Mouse (Mus musculus) hindbrain, postnatal 0 days (tissue): ENCODE measurements around the gene Haghl. TPM values are rescaled to one million over a fixed set of nuclear protein-coding genes. Genes with fewer than 3 reads are reported as not detected.
"Not testable (repeated sequence)": the region's sequence is repeated elsewhere in the genome, so short reads cannot be mapped to it uniquely, and the experiment has no call there.

ENCODE experiments used
- ATAC-seq: fragments of 200-750 bp; cut with Nextera tagmentation; 2 replicates; pipeline ENCODE4 v1.8.0; 2017; ENCODE audit warnings: mild to moderate bottlenecking, moderate TSS enrichment, moderate library complexity
- DNase-seq: peaks from one replicate; pipeline ENCODE4 v3.0.0-alpha.2; 2015; ENCODE audit warnings: low spot score
- H3K27ac ChIP-seq: fragments of 300-500 bp; sonication (generic); 2 replicates; pipeline ENCODE4 v1.5.1; 2014; ENCODE audit warnings: mild to moderate bottlenecking
- H3K27me3 ChIP-seq: fragments of 300-500 bp; sonication (generic); 2 replicates; pipeline ENCODE4 v1.6.1; 2014; ENCODE audit warnings: low read length, mixed read lengths; ENCODE audit not compliant: insufficient read depth
- H3K36me3 ChIP-seq: fragments of 300-500 bp; sonication (generic); 2 replicates; pipeline ENCODE4 v1.6.1; 2014; ENCODE audit warnings: low read length, mixed read lengths; ENCODE audit not compliant: insufficient read depth
- H3K4me1 ChIP-seq: fragments of 300-500 bp; sonication (generic); 2 replicates; pipeline ENCODE4 v1.6.1; 2014; ENCODE audit warnings: antibody characterized with exemption, low read length, mixed read lengths; ENCODE audit not compliant: insufficient read depth
- H3K4me2 ChIP-seq: fragments of 300-500 bp; sonication (generic); 2 replicates; pipeline ENCODE4 v1.6.1; 2014; ENCODE audit warnings: low read depth, mild to moderate bottlenecking, low read length, moderate library complexity, mixed read lengths
- H3K4me3 ChIP-seq: fragments of 300-500 bp; sonication (generic); 2 replicates; pipeline ENCODE4 v1.5.1; 2014; ENCODE audit warnings: low read length
- H3K9ac ChIP-seq: fragments of 300-500 bp; sonication (generic); replicated peaks from 2 replicates; pipeline ENCODE4 v1.6.1; 2014; ENCODE audit warnings: mild to moderate bottlenecking, low read length, moderate library complexity, mixed read lengths
- H3K9me3 ChIP-seq: fragments of 300-500 bp; sonication (generic); 2 replicates; pipeline ENCODE4 v1.6.1; 2016; ENCODE audit warnings: low read length, mixed read lengths
- CTCF ChIP-seq: IDR thresholded peaks from 2 replicates; pipeline ENCODE4 v1.5.1; 2016; ENCODE audit warnings: antibody characterized with exemption, control low read depth, low read depth
- WGBS: fragments of 180-500 bp; shearing (Covaris S2); extraction: QIAGEN DNeasy Blood & Tissue Kit; methylation state at CpG from one replicate; pipeline ENCODE4 v1.1.7; 2014; 5-methylcytosine and 5-hydroxymethylcytosine counted together
- polyA plus RNA-seq: library from polyadenylated mRNA; unstranded; fragments of >200 nt; fragmentation: Nextera tagmentation; extraction: Ambion mirVana; gene quantifications from 2 replicates; pipeline ENCODE4 v1.2.1, GENCODE M21; 2015
- total RNA-seq: library from RNA; depleted of rRNA; stranded (reverse); fragments of >200 nt; gene quantifications from 2 replicates; pipeline ENCODE4 v1.2.3, GENCODE M21; 2014

The Haghl gene
- total and polyA plus RNA-seq, 2 experiments from 2014 or later = 171 to 219 TPM

- Histone ChIP-seq H3K27me3 (no peaks in the 10 kb centered on the region), H3K4me1 (no peaks in the 10 kb centered on the region), H3K27ac (no peak overlapping the region), H3K9ac (no peak overlapping the region), H3K9me3 (no peaks in the 10 kb centered on the region), H3K36me3 (no peaks in the 10 kb centered on the region), H3K4me2 (no peak overlapping the region), H3K4me3 (no peak overlapping the region)
- ATAC-seq (no peak), DNase-seq (no peak)
- 82% methylated on average over 6 of the region's 6 CpGs for WGBS
- no peak for TF ChIP-seq CTCF
Measured at GRCm38 (mm10) chr17:25749314-25749713, 36.2 kb downstream of the Haghl start.

DNA sequence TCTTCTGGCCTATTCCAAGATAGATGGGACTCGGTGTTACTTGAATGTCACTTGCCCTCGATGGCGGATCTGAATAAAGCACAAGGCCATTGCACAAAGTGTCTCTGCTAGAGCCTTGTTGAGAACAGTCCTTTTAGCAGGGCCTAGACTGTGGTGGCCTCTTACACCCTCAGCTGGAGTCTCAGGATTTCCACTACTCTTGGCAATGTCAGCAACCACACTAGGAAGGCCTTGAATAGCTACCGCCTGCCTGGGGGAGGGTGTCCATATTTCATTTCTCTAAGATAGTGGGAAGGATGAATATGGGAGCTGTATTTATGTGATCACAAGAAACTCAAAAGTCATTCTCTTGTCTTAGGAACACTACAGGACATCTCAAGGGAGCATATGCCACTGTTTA lies 37.2 kb downstream of the Haghl start:
- WGBS = 96% methylated on average over 4 of the region's 4 CpGs
- Histone ChIP-seq H3K9me3 (no peaks in the 10 kb centered on the region), H3K36me3 (no peaks in the 10 kb centered on the region), H3K9ac (no peak overlapping the region), H3K4me2 (no peak overlapping the region), H3K27me3 (no peaks in the 10 kb centered on the region), H3K27ac (no peak overlapping the region), H3K4me3 (no peak overlapping the region), H3K4me1 (no peaks in the 10 kb centered on the region)
- ATAC-seq (no peak), DNase-seq (no peak)
- no peak for TF ChIP-seq CTCF

GRCm38 (mm10) chr17:25744311-25744710 lies 41.2 kb downstream of the Haghl start:
- DNase-seq (no peak), ATAC-seq (no peak)
- Histone ChIP-seq H3K4me2 (no peak overlapping the region), H3K27me3 (no peaks in the 10 kb centered on the region), H3K36me3 (no peaks in the 10 kb centered on the region), H3K9ac (no peak overlapping the region), H3K4me3 (no peak overlapping the region), H3K4me1 (no peaks in the 10 kb centered on the region), H3K9me3 (no peaks in the 10 kb centered on the region), H3K27ac (no peak overlapping the region)
- 80% methylated on average over 10 of the region's 10 CpGs for WGBS
- TF ChIP-seq CTCF = no peak

- Histone ChIP-seq H3K27me3 (no peaks in the 10 kb centered on the region), H3K9me3 (no peaks in the 10 kb centered on the region), H3K4me1 (no peaks in the 10 kb centered on the region), H3K4me2 (no peak overlapping the region), H3K27ac (no peak overlapping the region), H3K36me3 (no peaks in the 10 kb centered on the region), H3K9ac (no peak overlapping the region), H3K4me3 (no peak overlapping the region)
- WGBS = 86% methylated on average over 9 of the region's 9 CpGs
- DNase-seq (no peak), ATAC-seq (no peak)
- no peak for TF ChIP-seq CTCF
Measured at GRCm38 (mm10) chr17:25743831-25744230, 41.6 kb downstream of the Haghl start.

GRCm38 (mm10) chr17:25741471-25741870 lies 44.0 kb downstream of the Haghl start:
- DNase-seq, H3K4me2 ChIP-seq, H3K4me1 ChIP-seq, H3K27ac ChIP-seq, H3K9me3 ChIP-seq, H3K36me3 ChIP-seq, H3K4me3 ChIP-seq, ATAC-seq, H3K9ac ChIP-seq, H3K27me3 ChIP-seq: not testable (repeated sequence)
- 69% methylated on average over 12 of the region's 12 CpGs for WGBS

DNA sequence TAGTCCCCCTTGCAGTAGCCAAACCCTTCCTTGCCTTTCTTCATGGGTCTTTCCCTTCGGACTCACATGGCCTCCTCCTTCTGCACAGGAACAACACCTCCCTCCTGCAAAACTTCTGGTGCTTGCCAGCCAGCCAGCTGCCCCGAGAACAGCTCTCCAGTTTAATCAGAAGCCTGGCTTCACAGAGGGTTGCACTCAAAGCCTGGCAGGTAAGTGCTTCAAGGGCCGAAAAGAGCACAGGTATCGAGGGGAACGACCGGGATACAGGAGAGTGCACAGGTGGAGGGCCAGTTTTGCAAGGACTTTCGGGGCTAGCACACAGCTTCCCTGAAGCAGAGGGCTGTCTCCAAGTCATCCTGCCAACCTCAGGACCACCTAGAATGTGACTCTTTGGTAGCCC lies 46.6 kb downstream of the Haghl start:
- Histone ChIP-seq H3K27me3 (no peaks in the 10 kb centered on the region), H3K27ac (no peak overlapping the region), H3K4me1 (no peaks in the 10 kb centered on the region), H3K9me3 (no peaks in the 10 kb centered on the region), H3K9ac (no peak overlapping the region), H3K4me3 (no peak overlapping the region), H3K36me3 (no peaks in the 10 kb centered on the region), H3K4me2 (no peak overlapping the region)
- WGBS = 81% methylated on average over 7 of the region's 7 CpGs
- no peak for ATAC-seq
- no peak for DNase-seq
- no peak for TF ChIP-seq CTCF

- 71% methylated on average over 3 of the region's 3 CpGs for WGBS
- no peak within 1 kb of the TSS for H3K9ac ChIP-seq
- no peak for TF ChIP-seq CTCF
Measured at GRCm38 (mm10) chr17:25735745-25736144, 49.7 kb downstream of the Haghl start, which contains the start of gene Mslnl. TSS of gene Mslnl (plus strand) at chr17:25736042.

More at GRCm38 (mm10) chr17:25735745-25736144, 49.7 kb downstream of the Haghl start, which contains the start of gene Mslnl:
- ATAC-seq (no peak), DNase-seq (no peak)
- Histone ChIP-seq H3K36me3 (0 out of 2 replicates have a peak, but pooled peaks cover 5% of the 10 kb centered on the region), H3K27ac (no peak within 1 kb of the TSS), H3K27me3 (no peaks in the 10 kb centered on the region), H3K4me2 (no peak within 1 kb of the TSS), H3K4me3 (no peak within 1 kb of the TSS), H3K9me3 (no peaks in the 10 kb centered on the region), H3K4me1 (0 out of 2 replicates have a peak, but pooled peaks cover 4% of the 10 kb centered on the region)
